Mouse (Mus musculus) CD4-positive, CD25-positive, alpha-beta regulatory T cell, adult 4 months (primary cell): Measurements from ENCODE around the gene Fbxw9. TPM values are rescaled to one million over a fixed set of nuclear protein-coding genes. Genes with fewer than 3 reads are reported as not detected.

Source experiments
- ATAC-seq: one replicate; pipeline ENCODE4 v1.8.0; 2017
- polyA plus RNA-seq, 2 experiments: library from polyadenylated mRNA; unstranded; fragments of 100-300 nt; shearing (Covaris generic); gene quantifications; one replicate each; pipeline ENCODE4 v1.2.1; 2017

The Fbxw9 gene
- polyA plus RNA-seq = 1 to 10 TPM; 3.2 to 4.9 TPM

DNA sequence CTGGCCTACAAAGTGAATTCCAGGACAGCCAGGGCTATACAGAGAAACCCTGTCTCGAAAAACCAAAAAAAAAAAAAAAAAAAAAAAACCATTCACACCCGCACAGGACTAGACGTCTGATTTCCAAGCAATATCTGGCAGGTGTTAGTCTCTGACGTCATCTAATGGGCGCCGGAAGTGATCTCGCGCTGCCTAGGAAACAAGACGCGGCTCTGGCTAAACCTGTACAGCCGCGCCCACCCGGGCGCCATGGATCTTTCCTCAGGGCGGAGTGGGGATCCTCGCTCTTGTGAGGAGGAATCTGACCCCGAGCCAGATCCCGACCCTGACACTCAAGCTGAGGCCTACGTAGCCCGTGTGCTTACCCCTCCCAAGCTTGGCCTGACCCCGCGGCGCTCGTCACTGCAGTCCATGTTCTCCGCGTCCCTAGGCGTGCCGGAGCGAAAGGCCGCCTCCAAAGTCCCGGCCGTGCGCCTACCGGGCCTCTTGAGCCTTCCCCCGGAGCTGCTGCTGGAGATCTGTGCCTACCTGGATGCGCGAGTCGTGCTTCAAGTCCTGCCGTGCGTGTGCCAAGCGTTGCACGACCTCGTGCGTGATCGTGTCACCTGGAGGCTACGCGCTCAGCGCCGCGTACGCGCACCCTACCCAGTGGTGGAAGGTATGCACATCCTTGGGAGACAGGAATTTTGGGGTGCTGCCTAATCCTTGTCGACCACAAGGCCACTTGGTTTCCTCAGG lies at the start of gene Fbxw9:
Gene Fbxw9, plus strand, starts transcription at position 177 of the 738 bp plus-strand sequence.
- ATAC-seq = peak; percentile 99

- no peak for ATAC-seq
Measured at GRCm38 (mm10) chr8:85011242-85011641, 48.6 kb upstream of the Fbxw9 start.

DNA sequence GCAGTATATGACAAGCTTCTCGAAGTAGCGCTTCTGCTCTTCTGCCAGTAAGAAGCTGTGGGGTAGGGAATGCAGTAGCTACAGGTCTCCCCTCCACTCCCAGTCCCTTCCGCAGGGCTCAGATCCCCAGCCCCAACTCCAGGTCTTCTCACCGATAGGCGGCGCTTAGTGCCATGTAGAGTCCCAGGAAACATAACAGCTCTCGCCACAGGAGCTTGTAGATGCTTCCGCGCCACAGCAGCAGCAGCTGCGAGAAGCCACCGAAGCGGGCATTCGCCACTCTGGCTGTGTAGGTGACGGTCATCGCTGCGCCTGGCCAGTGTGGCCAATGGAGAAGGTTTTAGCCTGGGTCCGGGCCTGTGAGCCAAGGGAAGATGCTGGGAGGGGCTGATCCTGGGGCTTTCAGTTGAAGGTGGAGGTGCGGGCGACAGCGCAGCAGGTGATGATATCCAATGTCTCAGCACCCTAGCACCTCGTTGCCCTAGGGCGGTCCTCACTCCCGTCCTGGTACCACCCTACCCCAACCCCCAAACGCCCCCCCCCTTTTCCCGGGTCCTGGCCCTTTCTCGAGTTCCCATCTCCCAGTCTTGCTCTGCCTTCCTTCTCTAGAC lies 46.5 kb upstream of the Fbxw9 start:
- peak; percentile 95 for ATAC-seq

GRCm38 (mm10) chr8:85014431-85014830 lies 45.4 kb upstream of the Fbxw9 start, which contains the start of gene Best2:
Gene Best2, minus strand, starts transcription at chr8:85014531.
- ATAC-seq = no peak

DNA sequence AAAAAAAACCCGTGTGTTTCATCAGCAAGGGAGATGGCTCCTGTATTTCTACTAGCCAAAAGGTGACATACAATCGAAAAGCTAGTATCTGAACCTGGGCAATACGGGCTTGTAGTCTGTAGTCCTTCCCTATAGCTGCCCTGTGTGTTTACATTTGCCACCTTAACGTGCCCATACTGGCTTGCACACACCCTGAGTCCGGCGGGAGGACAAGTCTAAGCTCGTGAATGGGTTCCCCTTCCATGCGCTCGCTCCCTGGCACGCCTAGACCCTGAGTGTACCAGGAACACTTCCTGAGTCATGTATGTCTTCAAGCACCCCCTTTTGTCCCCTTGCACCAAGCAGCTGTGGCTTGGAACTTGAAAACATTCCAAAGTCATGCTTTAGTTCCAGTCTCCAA lies 43.1 kb upstream of the Fbxw9 start:
- no peak for ATAC-seq

- no peak for ATAC-seq
Measured at GRCm38 (mm10) chr8:85017209-85017608, 42.6 kb upstream of the Fbxw9 start.

DNA sequence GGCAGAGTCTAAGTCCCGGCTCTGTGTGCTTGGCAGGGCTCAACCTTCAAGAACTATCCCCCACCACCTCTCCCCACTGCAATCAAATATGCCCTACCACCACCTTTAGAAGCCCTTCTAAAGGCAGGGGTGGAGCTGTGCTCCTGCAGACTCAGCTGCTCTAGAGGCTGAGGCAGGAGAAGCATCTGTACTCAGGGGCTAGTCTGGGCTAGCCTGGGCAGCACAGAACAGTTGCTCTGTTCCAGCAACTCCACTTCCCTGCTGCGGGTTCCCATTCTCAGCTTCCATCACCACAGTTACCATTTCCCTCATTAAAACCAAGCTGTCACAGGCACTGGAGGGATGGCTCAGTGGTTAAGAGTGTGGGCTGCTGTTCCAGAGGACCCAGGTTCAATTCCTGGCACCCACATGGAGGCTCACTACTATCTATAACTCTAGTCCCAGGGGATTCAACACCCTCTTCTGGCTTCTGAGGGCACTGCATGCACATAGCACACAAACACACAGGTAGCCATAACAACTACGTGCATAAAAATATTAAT lies 38.3 kb upstream of the Fbxw9 start:
- no peak for ATAC-seq

GRCm38 (mm10) chr8:85023846-85024245 lies 36.0 kb upstream of the Fbxw9 start:
- no peak for ATAC-seq

- peak; percentile 95 for ATAC-seq
Measured at GRCm38 (mm10) chr8:85025098-85025932, 34.5 kb upstream of the Fbxw9 start, which contains the start of gene Asna1. Gene Asna1, minus strand, starts transcription at chr8:85025281.

GRCm38 (mm10) chr8:85026670-85027515 lies 33.0 kb upstream of the Fbxw9 start, which contains the start of gene Trir:
Gene Trir, plus strand, starts transcription at chr8:85026823.
- ATAC-seq = peak; percentile 59

- ATAC-seq = no peak
Measured at GRCm38 (mm10) chr8:85027516-85027855, 32.4 kb upstream of the Fbxw9 start.

DNA sequence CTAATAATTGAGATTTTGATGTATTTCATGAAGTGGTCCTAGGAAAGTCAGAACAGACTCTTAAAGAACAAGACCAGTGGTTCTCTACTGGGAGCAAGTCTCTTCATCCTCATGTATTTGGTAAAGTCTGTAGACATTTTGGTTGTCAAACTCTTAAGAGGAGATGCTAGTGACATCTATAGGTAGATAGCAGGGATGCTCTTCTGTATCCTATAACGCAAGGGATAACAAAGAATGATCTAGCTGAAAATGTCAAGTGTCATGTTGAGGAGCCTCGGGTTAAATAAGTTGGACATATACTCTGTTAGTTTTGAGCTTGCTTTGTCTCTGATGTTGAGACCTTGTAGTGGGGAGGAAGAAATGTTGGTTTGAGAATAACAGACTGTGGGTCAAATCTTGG lies 31.9 kb upstream of the Fbxw9 start:
- ATAC-seq = no peak

DNA sequence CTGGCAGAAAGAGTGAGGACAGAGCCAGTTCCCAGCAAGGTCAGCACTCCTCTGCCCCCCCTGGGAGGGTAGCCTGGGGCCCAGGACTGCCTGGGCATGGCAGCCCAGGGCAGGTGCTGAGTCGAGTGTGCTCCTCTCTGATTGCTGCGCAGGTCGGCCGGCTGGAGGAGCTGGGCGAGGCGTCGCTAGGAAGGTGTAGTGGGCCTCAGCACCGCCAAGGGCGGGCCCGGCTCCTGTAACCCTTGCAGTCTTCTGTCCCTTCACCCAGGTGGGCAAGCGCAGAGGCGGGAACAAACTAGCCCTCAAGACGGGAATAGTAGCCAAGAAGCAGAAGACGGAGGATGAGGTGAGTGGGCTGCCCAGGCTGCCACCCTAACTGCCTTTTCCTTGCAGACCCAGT lies 30.6 kb upstream of the Fbxw9 start:
- no peak for ATAC-seq

- ATAC-seq = no peak
Measured at GRCm38 (mm10) chr8:85032622-85033311, 27.1 kb upstream of the Fbxw9 start.

GRCm38 (mm10) chr8:85033867-85034266 lies 26.0 kb upstream of the Fbxw9 start:
- ATAC-seq = no peak

DNA sequence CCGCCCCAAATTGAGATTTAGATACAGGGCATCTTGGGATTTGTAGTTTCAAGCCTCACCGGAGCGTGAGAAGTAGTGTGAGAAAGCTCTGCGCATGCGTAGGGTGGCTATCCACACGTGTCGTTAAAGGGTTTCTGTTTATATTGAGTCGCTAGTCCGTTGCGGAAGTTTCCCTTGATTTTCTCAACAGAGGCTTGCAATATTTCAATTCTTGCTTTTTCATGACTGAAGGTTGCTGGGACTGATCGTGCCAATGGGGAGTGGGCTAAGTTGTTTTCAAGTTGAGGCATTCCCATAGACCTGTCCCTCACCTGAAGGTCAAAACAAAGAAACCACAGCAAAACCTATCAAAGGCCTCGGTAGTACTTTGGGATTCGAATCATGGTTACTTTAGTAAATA lies 25.1 kb upstream of the Fbxw9 start:
- ATAC-seq = peak; percentile 48

DNA sequence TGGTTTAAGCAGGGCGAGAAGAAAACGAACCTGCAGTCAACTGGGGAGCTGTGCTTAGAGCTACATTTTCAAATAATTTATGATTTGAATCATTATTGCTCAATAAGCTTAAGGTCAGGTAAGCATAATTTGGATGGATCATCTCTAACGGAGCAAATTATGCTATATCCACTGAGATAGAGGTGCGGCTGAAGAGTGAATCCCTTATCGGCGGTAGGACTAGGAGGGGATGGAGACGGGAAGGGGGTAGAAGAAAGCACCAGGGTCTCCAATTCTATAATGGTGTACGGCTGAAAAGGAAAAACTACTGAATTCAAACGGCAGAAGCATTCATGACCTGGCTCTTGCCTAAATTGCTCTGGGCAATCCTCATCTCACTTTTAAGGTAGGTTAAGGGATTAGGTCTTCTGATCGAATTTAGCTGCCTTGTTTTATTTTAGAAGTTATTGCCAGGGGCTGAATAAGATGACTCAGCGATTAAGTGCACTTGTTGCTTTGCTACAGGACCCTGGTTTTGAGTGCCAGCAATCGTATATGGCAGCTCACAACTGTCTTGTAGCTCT lies 24.6 kb upstream of the Fbxw9 start:
- ATAC-seq = no peak

- ATAC-seq = no peak
Measured at GRCm38 (mm10) chr8:85035728-85036310, 24.0 kb upstream of the Fbxw9 start.

GRCm38 (mm10) chr8:85036381-85036717 lies 23.5 kb upstream of the Fbxw9 start:
- peak; percentile 20 for ATAC-seq

- peak; percentile 91 for ATAC-seq
Measured at GRCm38 (mm10) chr8:85036718-85037365, 23.0 kb upstream of the Fbxw9 start, which contains the start of gene Tnpo2. Gene Tnpo2, plus strand, starts transcription at chr8:85036915.
